Mouse (Mus musculus): ENCODE data around the gene Pck1.

GRCm38 (mm10) chr2:173186047-173186943, 33.4 kb downstream of the Pck1 start:
- TF ChIP-seq CTCF (IDR thresholded peaks at IDR 0.05; ENCODE audit: control insufficient read depth, insufficient read depth, low read length) (peak; percentile 98), POLR2A (IDR thresholded peaks at IDR 0.05; ENCODE audit: borderline replicate concordance, control insufficient read depth, low read depth, low read length) (peak; percentile 19; the same call in 1 of the 2 replicates)

Data from bone marrow, adult 2 months (tissue).